Mouse (Mus musculus): ENCODE data around the gene Leng8. TPM values are rescaled to one million over a fixed set of nuclear protein-coding genes. Genes with fewer than 3 reads are reported as not detected.
"Not testable (repeated sequence)": the region's sequence is repeated elsewhere in the genome, so short reads cannot be mapped to it uniquely, and the experiment has no call there.

Gene Leng8
- total RNA-seq, 4 experiments from 2014 or later = 83.9 to 238 (median 155) TPM

DNA sequence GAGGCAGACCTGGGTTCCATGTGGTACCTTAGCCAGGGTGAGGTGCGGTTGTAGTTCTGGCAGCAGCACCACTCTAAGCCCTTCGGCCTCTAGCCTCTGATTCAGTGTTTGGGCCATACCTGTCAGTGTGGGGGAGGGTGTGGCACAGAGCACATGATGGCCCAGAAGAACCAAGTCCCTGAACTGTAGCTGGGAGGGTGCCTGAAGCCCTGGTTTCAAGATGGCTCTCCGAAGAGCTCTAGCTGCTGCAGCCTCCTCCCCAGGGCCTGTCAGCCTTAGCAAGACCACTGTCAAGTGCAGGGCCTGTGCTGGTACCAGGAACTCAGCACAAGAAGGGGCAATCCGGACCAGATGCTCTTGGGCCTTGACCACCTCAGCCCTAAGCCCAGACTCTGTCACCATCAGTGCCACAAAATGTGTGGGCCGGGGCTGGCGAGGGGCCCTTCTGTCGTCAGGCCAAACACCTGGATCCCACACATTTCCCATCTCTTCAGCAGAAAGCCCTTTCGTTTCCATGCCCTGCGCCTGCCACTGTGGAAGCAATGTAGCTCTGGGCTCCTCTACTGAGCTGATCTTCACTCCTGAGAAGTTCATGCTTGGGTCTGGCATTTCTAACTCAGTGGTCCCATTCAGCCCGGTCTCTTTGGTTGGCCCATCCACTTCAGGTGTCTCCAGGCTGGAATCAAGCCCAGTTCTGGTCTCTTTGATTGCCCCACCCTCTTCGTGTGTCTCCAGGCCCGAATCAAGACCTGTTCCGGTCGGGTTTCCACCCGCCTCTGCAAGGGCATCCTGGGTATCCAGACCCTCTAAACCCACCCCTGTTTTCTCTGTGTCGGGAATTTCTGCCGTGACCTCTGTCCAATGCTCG lies 11.7 kb downstream of the Leng8 start:
- DNase-seq = no peak

- DNase-seq = peak; percentile 81
Measured at GRCm38 (mm10) chr7:4149209-4150054, 12.6 kb downstream of the Leng8 start.

GRCm38 (mm10) chr7:4150059-4150541 lies 13.3 kb downstream of the Leng8 start, which contains the start of gene Leng9:
Gene Leng9 (minus strand): TSS chr7:4150374.
- DNase-seq = peak; percentile 47

DNA sequence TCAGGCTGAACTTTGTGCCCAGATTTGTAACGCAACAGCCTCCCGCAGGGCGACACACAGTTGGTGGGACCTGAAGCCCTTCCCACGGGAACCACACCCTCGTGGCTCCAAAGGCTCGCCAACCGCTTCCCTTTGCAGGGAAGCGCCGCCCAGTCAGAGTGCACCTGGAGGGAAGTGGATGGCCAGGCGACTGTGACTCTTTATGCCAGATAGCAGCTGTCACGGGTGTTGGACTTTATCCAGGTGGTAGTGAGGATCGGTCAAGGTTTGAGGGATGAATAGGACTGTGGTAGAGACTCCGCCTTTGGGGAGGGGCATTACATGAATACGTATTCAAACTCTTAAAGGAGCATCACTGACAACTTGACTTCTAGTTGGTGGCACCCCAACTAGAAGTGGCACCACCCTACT lies 14.0 kb downstream of the Leng8 start:
- peak; percentile 87 for DNase-seq

- peak; percentile 45 for DNase-seq
Measured at GRCm38 (mm10) chr7:4151241-4151640, 14.4 kb downstream of the Leng8 start.

GRCm38 (mm10) chr7:4154356-4154755 lies 17.5 kb downstream of the Leng8 start:
- DNase-seq = no peak

DNA sequence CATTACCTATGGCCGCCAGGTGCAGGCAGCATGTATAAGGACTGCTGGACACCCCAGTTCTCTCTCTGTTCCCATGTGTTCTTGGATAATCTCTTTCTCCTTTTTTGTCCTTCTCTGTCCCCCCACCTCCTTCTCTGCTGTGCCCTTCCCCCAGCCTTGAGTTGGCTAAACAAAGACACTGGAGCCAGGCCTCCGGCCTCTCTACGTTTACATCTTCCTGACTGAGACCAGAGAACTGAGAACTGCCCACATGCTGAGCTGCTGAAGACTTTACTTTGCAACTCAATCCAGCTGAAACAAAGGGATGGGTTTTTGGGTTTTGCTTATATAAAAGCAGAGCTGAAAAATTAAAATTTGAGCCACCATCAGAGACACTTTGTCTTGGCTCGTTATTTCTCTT lies 18.1 kb downstream of the Leng8 start:
- DNase-seq = no peak

- DNase-seq = not testable (repeated sequence)
Measured at GRCm38 (mm10) chr7:4161596-4161995, 24.8 kb downstream of the Leng8 start.

GRCm38 (mm10) chr7:4163571-4164072 lies 26.8 kb downstream of the Leng8 start:
- DNase-seq = no peak

- DNase-seq = peak; percentile 65
Measured at GRCm38 (mm10) chr7:4164090-4164910, 27.5 kb downstream of the Leng8 start, which contains the start of gene Cdc42ep5. Gene Cdc42ep5 (minus strand): TSS chr7:4164860.

DNA sequence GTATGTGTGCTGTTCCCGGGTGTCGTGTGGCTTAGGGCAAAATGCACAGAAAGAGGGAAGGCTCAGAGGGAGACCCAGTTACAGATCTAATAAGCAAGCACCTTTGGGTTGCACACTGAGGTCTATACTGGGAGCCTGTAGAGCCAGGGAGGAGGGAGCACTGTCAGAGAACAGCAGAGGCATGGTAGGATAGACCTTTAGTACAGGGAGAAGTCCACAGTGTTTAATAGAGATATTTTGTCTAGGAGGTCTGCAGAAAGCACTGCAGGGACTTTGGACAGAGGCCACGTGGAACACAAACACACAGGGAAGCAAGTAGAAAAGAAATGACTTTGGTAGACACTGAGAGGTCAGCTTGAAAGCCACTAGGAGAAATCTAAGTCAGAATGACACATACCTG lies 28.4 kb downstream of the Leng8 start:
- no peak for DNase-seq

GRCm38 (mm10) chr7:4167098-4167497 lies 30.3 kb downstream of the Leng8 start:
- DNase-seq = no peak

DNA sequence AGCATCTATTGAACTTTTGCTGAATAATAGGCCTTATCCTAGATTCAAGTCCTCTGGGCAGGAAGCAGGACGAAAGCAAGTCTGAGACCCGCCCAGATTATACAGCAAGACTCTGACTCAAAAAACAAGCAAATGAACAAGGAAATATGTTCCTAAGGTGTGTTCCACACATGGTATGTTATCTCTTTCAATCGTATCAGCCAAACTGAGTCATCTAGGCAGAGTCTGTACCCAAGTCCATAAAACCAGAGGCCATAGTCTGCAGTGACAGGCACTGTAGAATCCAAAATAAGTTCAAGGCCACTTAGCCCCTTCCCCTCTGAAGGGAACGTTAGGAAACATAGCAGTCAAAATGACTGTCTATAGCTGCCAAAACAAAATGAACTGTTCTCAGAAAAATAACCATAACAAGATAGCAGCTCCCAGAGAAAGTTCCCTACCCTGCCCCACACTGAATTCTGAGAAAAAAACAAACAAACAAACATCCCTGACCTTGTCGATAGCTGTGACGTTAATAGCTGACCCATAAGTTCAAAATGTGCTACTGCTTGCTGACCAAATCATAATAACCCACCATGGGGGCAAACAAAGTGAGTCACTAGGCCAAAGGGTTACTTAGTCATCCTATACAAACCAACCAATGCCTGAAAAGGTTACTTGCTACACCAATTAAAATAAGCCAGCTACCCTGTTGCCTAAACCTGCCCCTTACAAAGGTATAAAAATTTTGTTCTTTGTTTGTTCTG lies 33.5 kb downstream of the Leng8 start:
- no peak for DNase-seq

- DNase-seq = peak; percentile 43
Measured at GRCm38 (mm10) chr7:4178438-4178837, 41.6 kb downstream of the Leng8 start.

Other genes with a start within 250 kb of the Leng8 start
- under 1 TPM in 2 of 4 experiments, not detected in 2; 0.26 to 0.35 TPM for gene Gm14548, start 238.9 kb upstream of the Leng8 start, total RNA-seq (2022)
- under 1 TPM; 0.29 to 0.89 (median 0.78) TPM for gene Lilra6, start 221.5 kb upstream of the Leng8 start, total RNA-seq (2022)
- 10 to 100 TPM in 1 of 4 experiments, 1 to 10 TPM in 3; 2.4 to 13.3 (median 4.8) TPM for gene Lair1, start 73.8 kb upstream of the Leng8 start, total RNA-seq (2022)
- 1 to 10 TPM in 3 of 4 experiments, under 1 TPM in 1; 0.80 to 2.0 (median 1.6) TPM for gene Ttyh1, start 17.6 kb upstream of the Leng8 start, total RNA-seq (2022)
- 10 to 100 TPM in 3 of 4 experiments, 1 to 10 TPM in 1; 9.7 to 13.0 (median 11.5) TPM for gene Leng9, start 13.3 kb downstream of the Leng8 start, total RNA-seq (2022)
- gene Cdc42ep5, start 27.8 kb downstream of the Leng8 start, total RNA-seq (2022) = 10 to 100 TPM; 26.9 to 41.0 (median 37.1) TPM
- 1 to 10 TPM; 2.9 to 6.9 (median 4.2) TPM for gene Lilra5, start 100.7 kb downstream of the Leng8 start, total RNA-seq (2022)
- gene Ncr1, start 200.7 kb downstream of the Leng8 start, total RNA-seq (2022) = under 1 TPM; 0.25 to 0.44 (median 0.33) TPM

Data from adrenal gland, adult 8-10 months (tissue).